26 mouse cellular contexts compared by ENCODE assay signal in genomic region chr6:128649681-128650080, GRCm38 (mm10). TPM values are rescaled to one million over a fixed set of nuclear protein-coding genes. Genes with fewer than 3 reads are reported as not detected.
"Had no signal": no experiment of that assay in that cellular context is flagged by ENCODE, and none has a peak within 500 bp of the region (broad histone marks: within the 10 kb centered on the region; RNA-seq: fewer than 3 reads in every experiment).

No protein-coding gene starts in this region.

- H3K4me1 ChIP-seq: limb, embryonic 12.5 days; limb, embryonic 15.5 days; midbrain, embryonic 12.5 days; midbrain, embryonic 15.5 days; neural tube, embryonic 13.5 days had no signal

- ATAC-seq: hindbrain, postnatal 0 days; inflammation-experienced regulatory T-cells, adult 6 months; midbrain, embryonic 15.5 days had no signal

- H3K4me2 ChIP-seq: limb, embryonic 12.5 days; limb, embryonic 15.5 days; midbrain, embryonic 12.5 days; midbrain, embryonic 15.5 days; neural tube, embryonic 13.5 days had no signal

- H3K36me3 ChIP-seq: limb, embryonic 12.5 days; limb, embryonic 15.5 days; midbrain, embryonic 12.5 days; midbrain, embryonic 15.5 days; neural tube, embryonic 13.5 days had no signal

- H3K9ac ChIP-seq: limb, embryonic 12.5 days; limb, embryonic 15.5 days; liver, embryonic 14.5 days; midbrain, embryonic 12.5 days; midbrain, embryonic 15.5 days; neural tube, embryonic 13.5 days had no signal

- H3K27me3 ChIP-seq: limb, embryonic 12.5 days; limb, embryonic 15.5 days; midbrain, embryonic 12.5 days; midbrain, embryonic 15.5 days; neural tube, embryonic 13.5 days had no signal

- H3K4me3 ChIP-seq: limb, embryonic 12.5 days; limb, embryonic 15.5 days; midbrain, embryonic 12.5 days; midbrain, embryonic 15.5 days; myocyte; neural tube, embryonic 13.5 days had no signal

- DNase-seq: left cerebral cortex, postnatal 4 days; lung, adult 18-20 months; retina, postnatal 1 day; right cerebral cortex, postnatal 25 days; thymus, adult 18-20 months; thymus, postnatal 36 days had no signal

- H3K9me3 ChIP-seq: limb, embryonic 12.5 days; limb, embryonic 15.5 days; midbrain, embryonic 12.5 days; midbrain, embryonic 15.5 days; neural tube, embryonic 13.5 days had no signal

- H3K27ac ChIP-seq: hindbrain, postnatal 0 days; limb, embryonic 12.5 days; limb, embryonic 15.5 days; liver, embryonic 14.5 days; macrophage; midbrain, embryonic 12.5 days; midbrain, embryonic 15.5 days; neural tube, embryonic 13.5 days had no signal

RNA-seq across cellular contexts. Expression of gene Clec2h, which starts 12.5 kb away (rescaled TPM):
- total RNA-seq: hindbrain, postnatal 0 days; layer of hippocampus, adult 8-10 months; layer of hippocampus, postnatal 10 days; left cerebral cortex, adult 8-10 months; left cerebral cortex, postnatal 14 days; left cerebral cortex, postnatal 4 days; megakaryocyte, adult 5-6 weeks; neutrophil, adult 5-6 weeks had no signal
- polyA plus RNA-seq: hindbrain, postnatal 0 days; inflammation-experienced regulatory T-cells, adult 6 months; limb, embryonic 12.5 days; limb, embryonic 15.5 days; lung, embryonic 16.5 days; macrophage; midbrain, embryonic 12.5 days; midbrain, embryonic 15.5 days; myocyte; neural tube, embryonic 13.5 days; spleen, adult 2 months; urinary bladder, adult 2 months had no signal

RNA-seq across cellular contexts. Expression of gene Klrb1a, which starts 26.3 kb away (rescaled TPM):
- total RNA-seq: hindbrain, postnatal 0 days; layer of hippocampus, adult 8-10 months; layer of hippocampus, postnatal 10 days; left cerebral cortex, adult 8-10 months; left cerebral cortex, postnatal 14 days; left cerebral cortex, postnatal 4 days; neutrophil, adult 5-6 weeks had no signal
- polyA plus RNA-seq: hindbrain, postnatal 0 days; limb, embryonic 12.5 days; limb, embryonic 15.5 days; lung, embryonic 16.5 days; macrophage; midbrain, embryonic 12.5 days; midbrain, embryonic 15.5 days; neural tube, embryonic 13.5 days; stomach, embryonic 16.5 days had no signal
